Comparison of ENCODE assay signal across 30 mouse cellular contexts in the genomic region with DNA sequence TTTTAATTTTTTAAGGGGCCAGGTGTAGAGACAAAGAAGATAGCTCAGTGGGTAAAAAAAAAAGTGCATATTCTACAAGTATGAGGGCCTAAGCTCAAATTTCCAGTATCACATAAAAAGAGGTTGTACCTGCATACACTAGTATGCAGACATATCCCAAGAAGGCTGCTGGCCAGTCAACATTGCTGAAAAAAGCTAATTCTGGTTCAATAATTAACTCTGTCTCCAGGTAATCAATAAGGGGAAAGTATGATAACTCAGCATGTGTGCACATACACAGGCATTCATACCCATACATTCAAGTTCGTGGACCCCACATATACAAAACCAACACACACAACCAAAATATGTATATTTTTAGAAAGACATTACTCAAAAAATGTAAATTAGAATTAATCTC.
"Had no signal": no experiment of that assay in that cellular context is flagged by ENCODE, and none has a peak within 500 bp of the region (broad histone marks: within the 10 kb centered on the region; RNA-seq: fewer than 3 reads in every experiment).

No protein-coding gene starts in this region.

- H3K4me1 ChIP-seq: limb, embryonic 10.5 days; limb, embryonic 12.5 days; limb, embryonic 13.5 days; limb, embryonic 15.5 days; liver, embryonic 12.5 days; liver, embryonic 13.5 days; liver, embryonic 15.5 days; lung, embryonic 15.5 days; midbrain, embryonic 10.5 days; midbrain, embryonic 12.5 days; midbrain, embryonic 13.5 days; midbrain, embryonic 15.5 days; neural tube, embryonic 12.5 days had no signal

- H3K9me3 ChIP-seq: limb, embryonic 10.5 days; limb, embryonic 12.5 days; limb, embryonic 13.5 days; limb, embryonic 15.5 days; liver, embryonic 12.5 days; liver, embryonic 13.5 days; liver, embryonic 15.5 days; lung, embryonic 15.5 days; megakaryocyte, embryonic 14.5 days; midbrain, embryonic 10.5 days; midbrain, embryonic 12.5 days; midbrain, embryonic 13.5 days; midbrain, embryonic 15.5 days; neural tube, embryonic 12.5 days had no signal

- H3K9ac ChIP-seq: limb, embryonic 12.5 days; limb, embryonic 13.5 days; limb, embryonic 15.5 days; liver, embryonic 12.5 days; liver, embryonic 13.5 days; liver, embryonic 14.5 days; liver, embryonic 15.5 days; lung, embryonic 14.5 days; lung, embryonic 15.5 days; midbrain, embryonic 12.5 days; midbrain, embryonic 13.5 days; midbrain, embryonic 15.5 days; neural tube, embryonic 12.5 days had no signal

- H3K4me2 ChIP-seq: limb, embryonic 12.5 days; limb, embryonic 13.5 days; limb, embryonic 15.5 days; liver, embryonic 12.5 days; liver, embryonic 13.5 days; liver, embryonic 15.5 days; lung, embryonic 14.5 days; lung, embryonic 15.5 days; midbrain, embryonic 11.5 days; midbrain, embryonic 12.5 days; midbrain, embryonic 13.5 days; midbrain, embryonic 15.5 days; neural tube, embryonic 12.5 days had no signal

- H3K27ac ChIP-seq: left cerebral cortex, adult 2 months; limb, embryonic 10.5 days; limb, embryonic 12.5 days; limb, embryonic 13.5 days; limb, embryonic 15.5 days; liver, embryonic 12.5 days; liver, embryonic 13.5 days; liver, embryonic 14.5 days; liver, embryonic 15.5 days; lung, embryonic 15.5 days; macrophage; midbrain, embryonic 10.5 days; midbrain, embryonic 12.5 days; midbrain, embryonic 13.5 days; midbrain, embryonic 15.5 days; neural tube, embryonic 12.5 days had no signal

- ATAC-seq: liver, embryonic 12.5 days; lung, postnatal 0 days; midbrain, embryonic 13.5 days; midbrain, embryonic 15.5 days; midbrain, embryonic 16.5 days had no signal

- DNase-seq: left cerebral cortex, postnatal 4 days; liver, embryonic 13.5 days; lung, adult 18-20 months; lung, adult 2 months; lung, embryonic 14.5 days; lung, postnatal 10 days; lung, postnatal 14 days; lung, postnatal 36 days; lung, postnatal 4 days; midbrain, embryonic 14.5 days had no signal

- H3K27me3 ChIP-seq: limb, embryonic 12.5 days; limb, embryonic 13.5 days; limb, embryonic 15.5 days; liver, embryonic 12.5 days; liver, embryonic 13.5 days; liver, embryonic 15.5 days; lung, embryonic 15.5 days; megakaryocyte, embryonic 14.5 days; midbrain, embryonic 12.5 days; midbrain, embryonic 13.5 days; midbrain, embryonic 15.5 days; neural tube, embryonic 12.5 days had no signal

- H3K4me3 ChIP-seq: left cerebral cortex, adult 2 months; limb, embryonic 10.5 days; limb, embryonic 12.5 days; limb, embryonic 13.5 days; limb, embryonic 15.5 days; liver, embryonic 12.5 days; liver, embryonic 13.5 days; liver, embryonic 15.5 days; lung, embryonic 15.5 days; megakaryocyte, embryonic 14.5 days; midbrain, embryonic 10.5 days; midbrain, embryonic 12.5 days; midbrain, embryonic 13.5 days; midbrain, embryonic 15.5 days; myocyte; neural tube, embryonic 12.5 days had no signal
